ENCODE assay signal across 26 mouse cellular contexts in genomic region chr2:26266066-26266742, GRCm38 (mm10). TPM values are rescaled to one million over a fixed set of nuclear protein-coding genes. Genes with fewer than 3 reads are reported as not detected.
"Had no signal": no experiment of that assay in that cellular context is flagged by ENCODE, and none has a peak within 500 bp of the region (broad histone marks: within the 10 kb centered on the region; RNA-seq: fewer than 3 reads in every experiment).

No protein-coding gene starts in this region.

- H3K4me3 ChIP-seq: gastrocnemius, adult 2 months; heart, adult 2 months; heart, embryonic 13.5 days; heart, embryonic 15.5 days; hindbrain, embryonic 13.5 days; hindbrain, embryonic 15.5 days; kidney, embryonic 15.5 days; limb, embryonic 12.5 days; liver, embryonic 12.5 days had no signal

- H3K36me3 ChIP-seq: heart, embryonic 13.5 days; heart, embryonic 15.5 days; hindbrain, embryonic 13.5 days; hindbrain, embryonic 15.5 days; kidney, embryonic 15.5 days; limb, embryonic 12.5 days; liver, embryonic 12.5 days had no signal

- DNase-seq: gastrocnemius, adult 2 months; gastrocnemius, postnatal 10 days; gastrocnemius, postnatal 25 days; heart, adult 2 months; heart, postnatal 14 days; heart, postnatal 36 days; kidney, adult 2 months; kidney, adult 9 months; kidney, postnatal 14 days; kidney, postnatal 36 days; layer of hippocampus, adult 9-11 months; layer of hippocampus, postnatal 36 days; left cerebral cortex, postnatal 4 days had no signal

- ATAC-seq: hindbrain, postnatal 0 days; liver, embryonic 12.5 days had no signal

- H3K9ac ChIP-seq: heart, embryonic 13.5 days; heart, embryonic 15.5 days; hindbrain, embryonic 13.5 days; hindbrain, embryonic 15.5 days; kidney, embryonic 15.5 days; limb, embryonic 12.5 days; liver, embryonic 12.5 days had no signal

- H3K4me2 ChIP-seq: heart, embryonic 11.5 days; heart, embryonic 13.5 days; heart, embryonic 15.5 days; hindbrain, embryonic 13.5 days; hindbrain, embryonic 15.5 days; kidney, embryonic 15.5 days; limb, embryonic 12.5 days; liver, embryonic 12.5 days had no signal

- H3K27ac ChIP-seq: gastrocnemius, adult 2 months; heart, adult 2 months; heart, embryonic 13.5 days; heart, embryonic 15.5 days; hindbrain, embryonic 13.5 days; hindbrain, embryonic 15.5 days; hindbrain, postnatal 0 days; kidney, embryonic 15.5 days; kidney, postnatal 0 days; limb, embryonic 12.5 days; liver, embryonic 12.5 days had no signal

- H3K27me3 ChIP-seq: hindbrain, embryonic 13.5 days; hindbrain, embryonic 15.5 days; kidney, embryonic 15.5 days; limb, embryonic 12.5 days had no signal

- H3K9me3 ChIP-seq: heart, embryonic 13.5 days; heart, embryonic 15.5 days; hindbrain, embryonic 13.5 days; hindbrain, embryonic 15.5 days; kidney, embryonic 15.5 days; limb, embryonic 12.5 days; liver, embryonic 12.5 days had no signal

- H3K4me1 ChIP-seq: heart, embryonic 13.5 days; heart, embryonic 15.5 days; hindbrain, embryonic 13.5 days; hindbrain, embryonic 15.5 days; liver, embryonic 12.5 days had no signal

RNA-seq across cellular contexts. Expression of gene Ccdc187, which starts 28.2 kb away (rescaled TPM):
- polyA plus RNA-seq: kidney, postnatal 0 days; limb, embryonic 12.5 days; liver, adult 2 months had no signal

RNA-seq across cellular contexts. Expression of gene Lhx3, which starts 58.1 kb away (rescaled TPM):
- polyA plus RNA-seq: heart, adult 2 months; heart, embryonic 15.5 days; heart, postnatal 0 days; intestine, embryonic 14.5 days; kidney, adult 2 months; kidney, embryonic 15.5 days; kidney, postnatal 0 days; limb, embryonic 12.5 days; liver, adult 2 months; liver, embryonic 12.5 days had no signal
